Mouse (Mus musculus) frontal cortex, adult (tissue): ENCODE results near the gene C87499.
A peak's percentile ranks its signal among the peaks of the same experiment; 100 is the strongest.

Experiments used
- ATAC-seq: cut with Nextera tagmentation; 2 replicates; pipeline ENCODE4 v1.9.2; 2017; ENCODE audit warnings: mild to moderate bottlenecking, moderate library complexity, mixed read lengths; ENCODE audit not compliant: low TSS enrichment

Gene C87499

GRCm38 (mm10) chr4:88634311-88634710 is at the start of gene C87499:
Gene C87499, minus strand, starts transcription at chr4:88634411.
- ATAC-seq, result no peak

- ATAC-seq, result no peak
These were observed 49.6 kb upstream of the C87499 start, which contains the start of gene Ifna2 for GRCm38 (mm10) chr4:88683812-88684211. Gene Ifna2, minus strand, starts transcription at chr4:88683912.

GRCm38 (mm10) chr4:88681353-88681752 is 47.1 kb upstream of the C87499 start:
- ATAC-seq, result no peak

GRCm38 (mm10) chr4:88680362-88680761 is 46.2 kb upstream of the C87499 start:
- peak; percentile 88; the same call in 1 of the 2 replicates for ATAC-seq

GRCm38 (mm10) chr4:88676824-88677223 is 42.6 kb upstream of the C87499 start, which contains the start of gene Ifna16:
Gene Ifna16, minus strand, starts transcription at chr4:88676924.
- ATAC-seq, result no peak

GRCm38 (mm10) chr4:88655461-88655860 is 21.2 kb upstream of the C87499 start:
- ATAC-seq, result no peak

- ATAC-seq, result no peak
These were observed 19.4 kb upstream of the C87499 start for GRCm38 (mm10) chr4:88653644-88654043.

GRCm38 (mm10) chr4:88644359-88644758 is 10.1 kb upstream of the C87499 start, which contains the start of gene Ifna13:
Gene Ifna13, minus strand, starts transcription at chr4:88644459.
- no peak for ATAC-seq

GRCm38 (mm10) chr4:88642526-88642925 is 8.3 kb upstream of the C87499 start:
- no peak for ATAC-seq

GRCm38 (mm10) chr4:88641077-88641831 is 7.0 kb upstream of the C87499 start:
- ATAC-seq, result peak; percentile 100

GRCm38 (mm10) chr4:88640704-88641076 is 6.5 kb upstream of the C87499 start:
- ATAC-seq, result no peak

GRCm38 (mm10) chr4:88603276-88603675 is 30.9 kb downstream of the C87499 start, which contains the start of gene Ifna12:
Gene Ifna12, minus strand, starts transcription at chr4:88603376.
- ATAC-seq, result no peak

- ATAC-seq, result no peak
These were observed 41.9 kb downstream of the C87499 start, which contains the start of gene Ifna9 for GRCm38 (mm10) chr4:88592285-88592684. Gene Ifna9, minus strand, starts transcription at chr4:88592385.
